Comparison of ENCODE assay signal across 9 mouse cellular contexts in the genomic region with DNA sequence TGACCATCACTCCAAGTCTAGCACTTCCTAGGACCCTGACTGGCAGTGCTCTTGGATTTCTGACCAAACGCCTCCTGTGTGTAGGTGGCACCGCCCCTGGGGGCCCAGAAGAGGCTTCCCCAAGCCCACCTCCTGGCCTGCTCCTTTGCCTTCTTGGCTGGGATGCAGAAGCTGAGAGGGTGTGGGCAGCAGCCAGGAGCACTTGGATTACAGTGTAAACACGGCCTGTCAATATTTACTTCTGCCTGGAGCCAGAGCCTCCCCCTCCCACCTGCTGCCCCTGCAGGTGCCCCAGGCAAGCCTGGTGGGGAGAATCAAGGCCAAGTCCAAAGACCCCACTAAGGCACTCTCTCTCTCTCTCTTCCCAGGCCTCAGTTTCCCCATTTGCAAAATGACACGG. TPM values are rescaled to one million over a fixed set of nuclear protein-coding genes. Genes with fewer than 3 reads are reported as not detected.
A peak's percentile ranks its signal among the peaks of the same experiment; 100 is the strongest.
DNase-seq lines count a peak whose midpoint lies in the region; TF ChIP-seq lines count a peak whose summit lies in the region.
"Had no signal": no experiment of that assay in that cellular context is flagged by ENCODE, and none has a peak within 500 bp of the region (broad histone marks: within the 10 kb centered on the region; RNA-seq: fewer than 3 reads in every experiment).

No protein-coding gene starts in this region.

- H3K27ac ChIP-seq in gastrocnemius, adult 2 months: peak overlapping the region; percentile 86
- H3K27ac ChIP-seq: macrophage had no signal

- intact Hi-C loops in gastrocnemius, adult 2 months (cut with DNase I): no loop called here
- intact Hi-C loops in gastrocnemius, postnatal 36 days (cut with DNase I): no loop called here

- no peak for TF ChIP-seq CTCF in gastrocnemius, adult 2 months (IDR thresholded peaks at IDR 0.05)

- H3K4me3 ChIP-seq in gastrocnemius, adult 2 months: peak overlapping the region; percentile 41

- DNase-seq in gastrocnemius, adult 2 months: peak; percentile 68
- no peak for DNase-seq in gastrocnemius, postnatal 36 days
- peak; percentile 34 for DNase-seq in urinary bladder, postnatal 14 days (ENCODE audit: low spot score)
- no peak for DNase-seq in urinary bladder, postnatal 4 days (ENCODE audit: low spot score in 2 of 2)
- DNase-seq in lung, adult 18-20 months: peak; percentile 88 to 91
- DNase-seq in layer of hippocampus, adult 9-10 months (ENCODE audit: low spot score): no peak
- DNase-seq in spleen, postnatal 4 days (ENCODE audit: low spot score in 2 of 2): no peak
- no peak for DNase-seq in B cell, adult 2 months

RNA-seq across cellular contexts. Expression of a gene that starts 5.2 kb away (rescaled TPM):
- total RNA-seq in gastrocnemius, adult 2 months (2021): 100 to 1,000 TPM in 1 of 2 experiments, 10 to 100 TPM in 1; 61.6 to 103 TPM
- 10 to 100 TPM; 57.9 to 67.9 TPM for total RNA-seq in gastrocnemius, postnatal 36 days (2021)

Comparison
In these comparisons a context has a peak if more than half of its experiments do, and no peak if none do; other contexts are left out.
1. DNase-seq: peak in gastrocnemius, adult 2 months (single experiment), urinary bladder, postnatal 14 days (single experiment) and lung, adult 18-20 months (2 of 2); none in gastrocnemius, postnatal 36 days (0 of 2), urinary bladder, postnatal 4 days (0 of 2), layer of hippocampus, adult 9-10 months (single experiment), spleen, postnatal 4 days (0 of 2) and B cell, adult 2 months (0 of 2).